In the genomic region with DNA sequence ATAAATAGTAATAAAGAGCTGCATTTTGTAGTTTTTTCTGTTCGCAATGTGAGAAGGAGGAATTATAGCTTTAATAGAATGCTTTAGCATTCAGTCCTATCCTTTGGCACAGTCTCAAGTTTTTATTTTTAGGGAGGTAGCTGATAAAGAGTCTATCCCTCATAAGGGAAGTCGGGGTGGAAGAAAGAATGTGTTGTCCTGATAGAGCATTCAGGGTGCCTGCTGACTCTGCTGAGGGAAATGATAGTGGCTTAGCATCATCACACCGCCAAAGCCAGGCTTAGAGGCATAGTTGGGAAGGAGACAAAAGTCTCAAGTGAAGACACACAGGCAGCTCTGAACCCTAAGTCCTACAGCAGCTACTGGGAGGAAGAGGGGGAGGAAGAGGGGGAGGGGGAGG, we compare ENCODE assay signal across 15 mouse cellular contexts.
A peak's percentile ranks its signal among the peaks of the same experiment; 100 is the strongest.
DNase-seq lines count a peak whose midpoint lies in the region; ATAC-seq lines count a peak whose summit lies in the region.
"Had no signal": no experiment of that assay in that cellular context is flagged by ENCODE, and none has a peak within 500 bp of the region (broad histone marks: within the 10 kb centered on the region; RNA-seq: fewer than 3 reads in every experiment).

No protein-coding gene starts in this region.

- DNase-seq in heart, adult 9 months (ENCODE audit: low spot score in 2 of 2), result peak; percentile 14 to 26
- no peak for DNase-seq in heart, postnatal 36 days
- no peak for DNase-seq in liver, embryonic 11.5 days (ENCODE audit: low spot score)
- no peak for DNase-seq in cerebellum, adult 8-10 months
- DNase-seq in cerebellum, adult 11-12 months, result no peak
- DNase-seq: cerebellum, adult 18-20 months; kidney, adult 8-10 months; layer of hippocampus, postnatal 36 days; left cerebral cortex, postnatal 4 days had no signal

- WGBS in heart, embryonic 11.5 days (ENCODE audit: insufficient replicate concordance), result 38% methylated on average over 3 of the region's 3 CpGs
- WGBS in liver, embryonic 11.5 days, result 39% methylated on average over 3 of the region's 3 CpGs
- 73% methylated on average over 3 of the region's 3 CpGs for WGBS in intestine, embryonic 15.5 days

- intact Hi-C loops in heart, postnatal 36 days (cut with DNase I), result no loop called here

- no peak for ATAC-seq in heart, embryonic 11.5 days (replicated peaks; ENCODE audit: insufficient number of reproducible peaks, low FRiP score, low TSS enrichment)
- ATAC-seq in liver, embryonic 11.5 days (replicated peaks; ENCODE audit: low FRiP score), result peak; percentile 77
- no peak for ATAC-seq in intestine, embryonic 15.5 days
- ATAC-seq: forebrain, embryonic 13.5 days; hindbrain, postnatal 0 days had no signal

- H3K4me2 ChIP-seq in heart, embryonic 11.5 days, result peak overlapping the region; percentile 43
- H3K4me2 ChIP-seq in liver, embryonic 11.5 days, result peak overlapping the region; percentile 10; the same call in 1 of the 2 replicates
- H3K4me2 ChIP-seq in intestine, embryonic 15.5 days (replicated peaks), result no peak overlapping the region
- H3K4me2 ChIP-seq: embryonic facial prominence, embryonic 15.5 days; forebrain, embryonic 13.5 days; stomach, embryonic 15.5 days had no signal

- H3K4me1 ChIP-seq in heart, embryonic 11.5 days (ENCODE audit: control insufficient read depth, insufficient read depth, low read length), result peaks cover 20% of the 10 kb centered on the region
- H3K4me1 ChIP-seq in liver, embryonic 11.5 days (replicated peaks; ENCODE audit: control insufficient read depth, insufficient read depth, low read length), result peaks cover 12% of the 10 kb centered on the region
- no peaks in the 10 kb centered on the region for H3K4me1 ChIP-seq in intestine, embryonic 15.5 days (replicated peaks)
- H3K4me1 ChIP-seq: embryonic facial prominence, embryonic 15.5 days; stomach, embryonic 15.5 days had no signal

- H3K9ac ChIP-seq in heart, embryonic 11.5 days (ENCODE audit: low read depth, low read length), result no peak overlapping the region
- H3K9ac ChIP-seq in liver, embryonic 11.5 days (ENCODE audit: low read depth, low read length), result no peak overlapping the region
- no peak overlapping the region for H3K9ac ChIP-seq in intestine, embryonic 15.5 days
- H3K9ac ChIP-seq: embryonic facial prominence, embryonic 15.5 days; forebrain, embryonic 13.5 days; stomach, embryonic 15.5 days had no signal

- H3K27me3 ChIP-seq in heart, embryonic 11.5 days (ENCODE audit: control insufficient read depth, insufficient read depth, low read length), result no peaks in the 10 kb centered on the region
- no peaks in the 10 kb centered on the region for H3K27me3 ChIP-seq in liver, embryonic 11.5 days (replicated peaks; ENCODE audit: control insufficient read depth, insufficient read depth, low read length)
- H3K27me3 ChIP-seq in intestine, embryonic 15.5 days (replicated peaks), result no peaks in the 10 kb centered on the region
- H3K27me3 ChIP-seq: embryonic facial prominence, embryonic 15.5 days; forebrain, embryonic 13.5 days; stomach, embryonic 15.5 days had no signal

- H3K4me3 ChIP-seq in heart, embryonic 11.5 days (ENCODE audit: low read depth, low read length), result no peak overlapping the region
- H3K4me3 ChIP-seq in liver, embryonic 11.5 days (ENCODE audit: low read depth, low read length), result no peak overlapping the region
- H3K4me3 ChIP-seq in intestine, embryonic 15.5 days (replicated peaks), result no peak overlapping the region
- H3K4me3 ChIP-seq: embryonic facial prominence, embryonic 15.5 days; forebrain, embryonic 13.5 days; stomach, embryonic 15.5 days had no signal

- peaks cover under 1% of the 10 kb centered on the region for H3K36me3 ChIP-seq in heart, embryonic 11.5 days (ENCODE audit: control insufficient read depth, insufficient read depth, low read length)
- peaks cover 2% of the 10 kb centered on the region; the same call in 1 of the 2 replicates for H3K36me3 ChIP-seq in liver, embryonic 11.5 days (ENCODE audit: control insufficient read depth, insufficient read depth, low read length)
- peaks cover under 1% of the 10 kb centered on the region; the same call in 1 of the 2 replicates for H3K36me3 ChIP-seq in intestine, embryonic 15.5 days

- no peaks in the 10 kb centered on the region for H3K9me3 ChIP-seq in heart, embryonic 11.5 days (replicated peaks; ENCODE audit: control insufficient read depth, low read length)
- no peaks in the 10 kb centered on the region for H3K9me3 ChIP-seq in liver, embryonic 11.5 days (ENCODE audit: control insufficient read depth, low read length)
- no peaks in the 10 kb centered on the region for H3K9me3 ChIP-seq in intestine, embryonic 15.5 days
- H3K9me3 ChIP-seq: embryonic facial prominence, embryonic 15.5 days; stomach, embryonic 15.5 days had no signal

- peak overlapping the region; percentile 74 for H3K27ac ChIP-seq in heart, embryonic 11.5 days (ENCODE audit: low read depth, low read length)
- no peak overlapping the region for H3K27ac ChIP-seq in liver, embryonic 11.5 days (ENCODE audit: low read depth, low read length)
- no peak overlapping the region for H3K27ac ChIP-seq in intestine, embryonic 15.5 days
- H3K27ac ChIP-seq: embryonic facial prominence, embryonic 15.5 days; forebrain, embryonic 13.5 days; hindbrain, postnatal 0 days; stomach, embryonic 15.5 days had no signal

Comparison
In these comparisons a context has a peak if more than half of its experiments do, and no peak if none do; other contexts are left out.
1. DNase-seq: peak in heart, adult 9 months (2 of 2); none in heart, postnatal 36 days (0 of 2), liver, embryonic 11.5 days (single experiment), cerebellum, adult 8-10 months (single experiment) and cerebellum, adult 11-12 months (single experiment).